Mouse (Mus musculus) midbrain, postnatal 0 days (tissue): ENCODE results near the gene Gm20388. TPM values are rescaled to one million over a fixed set of nuclear protein-coding genes. Genes with fewer than 3 reads are reported as not detected.

Source experiments
- ATAC-seq: fragments of 200-750 bp; cut with Nextera tagmentation; 2 replicates; pipeline ENCODE4 v1.8.0; 2017; ENCODE audit warnings: moderate number of reproducible peaks, mild to moderate bottlenecking, moderate TSS enrichment, moderate library complexity; ENCODE audit not compliant: low FRiP score
- DNase-seq: peaks from one replicate; pipeline ENCODE4 v3.0.0-alpha.2; 2015; ENCODE audit warnings: low spot score
- H3K27ac ChIP-seq: fragments of 300-500 bp; sonication (generic); 2 replicates; pipeline ENCODE4 v1.5.1; 2014; ENCODE audit warnings: low read depth, mild to moderate bottlenecking, low read length, mixed read lengths
- H3K27me3 ChIP-seq: fragments of 300-500 bp; sonication (generic); 2 replicates; pipeline ENCODE4 v1.6.1; 2014; ENCODE audit warnings: low read length, control low read depth, mixed read lengths; ENCODE audit not compliant: insufficient read depth
- H3K36me3 ChIP-seq: fragments of 300-500 bp; sonication (generic); 2 replicates; pipeline ENCODE4 v1.6.1; 2014; ENCODE audit warnings: low read length, control low read depth, mixed read lengths; ENCODE audit not compliant: insufficient read depth
- H3K4me1 ChIP-seq: fragments of 300-500 bp; sonication (generic); 2 replicates; pipeline ENCODE4 v1.6.1; 2014; ENCODE audit warnings: mild to moderate bottlenecking, control low read depth, antibody characterized with exemption, low read length, mixed read lengths; ENCODE audit not compliant: insufficient read depth
- H3K4me2 ChIP-seq: fragments of 300-500 bp; sonication (generic); 2 replicates; pipeline ENCODE4 v1.6.1; 2014; ENCODE audit warnings: low read depth, mild to moderate bottlenecking, low read length, mixed read lengths; ENCODE audit not compliant: poor library complexity, severe bottlenecking
- H3K4me3 ChIP-seq: fragments of 300-500 bp; sonication (generic); 2 replicates; pipeline ENCODE4 v1.5.1; 2014; ENCODE audit warnings: low read depth, mild to moderate bottlenecking, low read length, moderate library complexity
- H3K9ac ChIP-seq: fragments of 300-500 bp; sonication (generic); replicated peaks from 2 replicates; pipeline ENCODE4 v1.6.1; 2014; ENCODE audit warnings: mild to moderate bottlenecking, low read length, moderate library complexity, mixed read lengths; ENCODE audit not compliant: poor library complexity, severe bottlenecking
- H3K9me3 ChIP-seq: fragments of 300-500 bp; sonication (generic); 2 replicates; pipeline ENCODE4 v1.6.1; 2016; ENCODE audit warnings: low read length, control low read depth
- CTCF ChIP-seq: IDR thresholded peaks from 2 replicates; pipeline ENCODE4 v1.5.1; 2016; ENCODE audit warnings: antibody characterized with exemption, mild to moderate bottlenecking
- WGBS: fragments of 180-500 bp; shearing (Covaris S2); extraction: QIAGEN DNeasy Blood & Tissue Kit; methylation state at CpG from one replicate; pipeline ENCODE4 v1.1.7; 2014; 5-methylcytosine and 5-hydroxymethylcytosine counted together
- polyA plus RNA-seq: library from polyadenylated mRNA; unstranded; fragments of >200 nt; fragmentation: Nextera tagmentation; extraction: Ambion mirVana; gene quantifications from 2 replicates; pipeline ENCODE4 v1.2.1, GENCODE M21; 2015
- total RNA-seq: library from RNA; depleted of rRNA; stranded (reverse); fragments of >200 nt; gene quantifications from 2 replicates; pipeline ENCODE4 v1.2.3, GENCODE M21; 2014

Gene Gm20388
- total and polyA plus RNA-seq, 2 experiments from 2014 or later = 74.2 TPM; not detected in 1

- Histone ChIP-seq H3K27ac (no peak overlapping the region), H3K9me3 (no peaks in the 10 kb centered on the region), H3K27me3 (no peaks in the 10 kb centered on the region; the same call in 1 of the 2 replicates), H3K36me3 (peaks cover 3% of the 10 kb centered on the region; the same call in 1 of the 2 replicates), H3K4me2 (no peak overlapping the region), H3K4me3 (no peak overlapping the region), H3K9ac (no peak overlapping the region), H3K4me1 (no peaks in the 10 kb centered on the region)
- no peak for TF ChIP-seq CTCF
- ATAC-seq (no peak), DNase-seq (no peak)
- WGBS = 83% methylated on average over 1 of the region's 1 CpGs
These were observed 3756.2 kb downstream of the Gm20388 start for GRCm38 (mm10) chr8:123666832-123667231.

- ATAC-seq (no peak), DNase-seq (no peak)
- peaks cover 3% of the 10 kb centered on the region; the same call in 1 of the 2 replicates for H3K36me3 ChIP-seq
- no peak overlapping the region for H3K9ac ChIP-seq
- no peak overlapping the region for H3K4me3 ChIP-seq
- H3K9me3 ChIP-seq = no peaks in the 10 kb centered on the region
- TF ChIP-seq CTCF = no peak
- no peaks in the 10 kb centered on the region; the same call in 1 of the 2 replicates for H3K27me3 ChIP-seq
- H3K27ac ChIP-seq = no peak overlapping the region
- H3K4me2 ChIP-seq = no peak overlapping the region
- WGBS = 50% methylated on average over 4 of the region's 4 CpGs
- H3K4me1 ChIP-seq = no peaks in the 10 kb centered on the region
These were observed 3758.0 kb downstream of the Gm20388 start for GRCm38 (mm10) chr8:123668681-123669080.

DNA sequence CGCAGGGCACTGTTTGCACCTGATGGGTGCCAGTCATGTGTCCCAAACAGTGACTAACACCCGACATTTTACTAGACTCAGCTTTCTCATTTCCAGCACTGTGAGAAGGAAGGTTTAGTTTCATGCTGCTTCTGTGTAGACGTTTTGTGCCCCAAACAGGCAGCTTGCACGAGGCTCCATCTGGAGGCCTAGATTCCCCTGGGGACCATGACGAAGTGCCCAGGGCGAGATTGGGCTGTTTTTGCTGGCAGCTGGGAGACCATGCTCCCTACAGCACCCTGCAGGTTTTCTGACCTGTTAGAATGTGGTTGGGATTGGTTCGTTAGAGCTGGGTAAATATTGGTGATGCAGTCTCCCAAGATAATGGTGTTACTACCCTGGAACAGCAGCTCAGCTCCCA lies 3760.1 kb downstream of the Gm20388 start:
- no peak for DNase-seq
- 53% methylated on average over 7 of the region's 7 CpGs for WGBS
- TF ChIP-seq CTCF = no peak

GRCm38 (mm10) chr8:123671454-123671853 lies 3760.8 kb downstream of the Gm20388 start:
- H3K4me3 ChIP-seq = no peak overlapping the region
- no peak overlapping the region for H3K9ac ChIP-seq
- DNase-seq (no peak), ATAC-seq (no peak)
- no peak overlapping the region for H3K4me2 ChIP-seq
- H3K4me1 ChIP-seq = peaks cover 6% of the 10 kb centered on the region; the same call in 1 of the 2 replicates
- H3K36me3 ChIP-seq = no peaks in the 10 kb centered on the region
- no peak overlapping the region for H3K27ac ChIP-seq
- 52% methylated on average over 7 of the region's 7 CpGs for WGBS
- no peak for TF ChIP-seq CTCF
- no peaks in the 10 kb centered on the region; the same call in 1 of the 2 replicates for H3K27me3 ChIP-seq
- no peaks in the 10 kb centered on the region for H3K9me3 ChIP-seq

More for the DNA sequence above, 3760.1 kb downstream of the Gm20388 start:
- H3K9ac ChIP-seq = no peak overlapping the region
- no peaks in the 10 kb centered on the region; the same call in 1 of the 2 replicates for H3K27me3 ChIP-seq
- no peak overlapping the region for H3K27ac ChIP-seq
- no peak overlapping the region for H3K4me3 ChIP-seq
- H3K9me3 ChIP-seq = no peaks in the 10 kb centered on the region
- H3K4me1 ChIP-seq = peaks cover 6% of the 10 kb centered on the region; the same call in 1 of the 2 replicates
- ATAC-seq = no peak
- no peak overlapping the region for H3K4me2 ChIP-seq
- no peaks in the 10 kb centered on the region for H3K36me3 ChIP-seq

DNA sequence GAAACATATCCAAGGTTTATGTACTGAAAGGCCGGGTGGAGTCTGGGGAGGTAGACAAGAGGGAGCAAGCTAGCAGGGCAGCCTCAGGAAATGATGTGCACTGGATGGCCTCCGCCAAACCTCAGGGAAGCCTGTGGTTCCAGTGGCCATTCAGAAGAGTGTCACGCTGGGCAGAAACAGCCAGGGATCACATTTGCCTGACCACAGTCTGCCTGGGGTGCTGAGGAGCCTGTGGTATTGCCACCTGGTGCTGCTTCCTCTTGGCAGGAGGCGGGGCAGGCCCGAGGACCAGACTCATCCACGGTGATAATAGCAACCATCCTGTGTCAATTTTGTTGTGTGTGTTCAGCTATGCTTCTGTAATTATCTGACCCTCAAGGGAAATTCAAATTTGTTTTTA lies 3762.0 kb downstream of the Gm20388 start:
- Histone ChIP-seq H3K4me2 (no peak overlapping the region), H3K27ac (no peak overlapping the region), H3K4me3 (no peak overlapping the region), H3K9me3 (no peaks in the 10 kb centered on the region), H3K27me3 (no peaks in the 10 kb centered on the region; the same call in 1 of the 2 replicates), H3K9ac (no peak overlapping the region), H3K36me3 (no peaks in the 10 kb centered on the region), H3K4me1 (peaks cover 6% of the 10 kb centered on the region; the same call in 1 of the 2 replicates)
- DNase-seq (no peak), ATAC-seq (no peak)
- WGBS = 74% methylated on average over 6 of the region's 6 CpGs
- no peak for TF ChIP-seq CTCF

GRCm38 (mm10) chr8:123675611-123676010 lies 3765.0 kb downstream of the Gm20388 start:
- H3K9me3 ChIP-seq = no peaks in the 10 kb centered on the region
- no peak for DNase-seq
- no peaks in the 10 kb centered on the region for H3K27me3 ChIP-seq
- WGBS = 46% methylated on average over 5 of the region's 5 CpGs
- no peak overlapping the region for H3K4me2 ChIP-seq
- ATAC-seq = no peak
- TF ChIP-seq CTCF = no peak
- no peak overlapping the region for H3K4me3 ChIP-seq
- no peak overlapping the region; the same call in 1 of the 2 replicates for H3K27ac ChIP-seq
- H3K9ac ChIP-seq = no peak overlapping the region
- peaks cover 6% of the 10 kb centered on the region; the same call in 1 of the 2 replicates for H3K4me1 ChIP-seq
- no peaks in the 10 kb centered on the region for H3K36me3 ChIP-seq
